Mouse (Mus musculus): ENCODE results near the gene Nectin2. TPM values are rescaled to one million over a fixed set of nuclear protein-coding genes. Genes with fewer than 3 reads are reported as not detected.

Gene Nectin2
- polyA plus RNA-seq, 1 experiment from 2014 or later = 157 TPM

- no peaks in the 10 kb centered on the region for H3K36me3 ChIP-seq (ENCODE audit: insufficient read depth, low read length)
- no peak overlapping the region for H3K27ac ChIP-seq (ENCODE audit: low read length)
- WGBS = 66% methylated on average over 10 of the region's 10 CpGs
- no peaks in the 10 kb centered on the region for H3K27me3 ChIP-seq (ENCODE audit: insufficient read depth, low read length)
- no peak overlapping the region for H3K9ac ChIP-seq (replicated peaks; ENCODE audit: low read length)
- H3K4me1 ChIP-seq (ENCODE audit: insufficient read depth, low read length) = peaks cover 5% of the 10 kb centered on the region; the same call in 1 of the 2 replicates
- no peaks in the 10 kb centered on the region for H3K9me3 ChIP-seq (ENCODE audit: low read length)
- no peak overlapping the region for H3K4me3 ChIP-seq (ENCODE audit: low read length)
- ATAC-seq (ENCODE audit: low FRiP score, low TSS enrichment) = no peak
- H3K4me2 ChIP-seq (replicated peaks; ENCODE audit: low read depth, low read length) = no peak overlapping the region
Measured at GRCm38 (mm10) chr7:19671511-19671910, 78.8 kb downstream of the Nectin2 start.

GRCm38 (mm10) chr7:19668947-19669721, 81.1 kb downstream of the Nectin2 start:
- Histone ChIP-seq H3K4me2 (replicated peaks; ENCODE audit: low read depth, low read length) (peak overlapping the region; percentile 40), H3K27ac (ENCODE audit: low read length) (peak overlapping the region; percentile 65), H3K9me3 (ENCODE audit: low read length) (no peaks in the 10 kb centered on the region), H3K4me3 (ENCODE audit: low read length) (no peak overlapping the region), H3K9ac (replicated peaks; ENCODE audit: low read length) (peak overlapping the region; percentile 53), H3K36me3 (ENCODE audit: insufficient read depth, low read length) (no peaks in the 10 kb centered on the region), H3K27me3 (ENCODE audit: insufficient read depth, low read length) (no peaks in the 10 kb centered on the region), H3K4me1 (ENCODE audit: insufficient read depth, low read length) (peaks cover 12% of the 10 kb centered on the region; the same call in 1 of the 2 replicates)
- peak; percentile 83 for ATAC-seq (ENCODE audit: low FRiP score, low TSS enrichment)
- 7% methylated on average over 10 of the region's 10 CpGs for WGBS

- no peak for ATAC-seq (ENCODE audit: low FRiP score, low TSS enrichment)
- Histone ChIP-seq H3K27me3 (ENCODE audit: insufficient read depth, low read length) (no peaks in the 10 kb centered on the region), H3K27ac (ENCODE audit: low read length) (no peak overlapping the region), H3K36me3 (ENCODE audit: insufficient read depth, low read length) (no peaks in the 10 kb centered on the region), H3K4me2 (replicated peaks; ENCODE audit: low read depth, low read length) (no peak overlapping the region), H3K4me1 (ENCODE audit: insufficient read depth, low read length) (peaks cover 20% of the 10 kb centered on the region), H3K9me3 (ENCODE audit: low read length) (no peaks in the 10 kb centered on the region), H3K4me3 (ENCODE audit: low read length) (no peak overlapping the region), H3K9ac (replicated peaks; ENCODE audit: low read length) (no peak overlapping the region)
- 75% methylated on average over 2 of the region's 2 CpGs for WGBS
Measured at GRCm38 (mm10) chr7:19667434-19667833, 82.8 kb downstream of the Nectin2 start.

GRCm38 (mm10) chr7:19666750-19667149, 83.5 kb downstream of the Nectin2 start:
- no peak overlapping the region for H3K4me3 ChIP-seq (ENCODE audit: low read length)
- WGBS = 75% methylated on average over 3 of the region's 3 CpGs
- H3K9me3 ChIP-seq (ENCODE audit: low read length) = no peaks in the 10 kb centered on the region
- H3K27me3 ChIP-seq (ENCODE audit: insufficient read depth, low read length) = no peaks in the 10 kb centered on the region
- peaks cover 20% of the 10 kb centered on the region for H3K4me1 ChIP-seq (ENCODE audit: insufficient read depth, low read length)
- no peaks in the 10 kb centered on the region for H3K36me3 ChIP-seq (ENCODE audit: insufficient read depth, low read length)
- no peak overlapping the region for H3K9ac ChIP-seq (replicated peaks; ENCODE audit: low read length)
- no peak overlapping the region for H3K4me2 ChIP-seq (replicated peaks; ENCODE audit: low read depth, low read length)
- H3K27ac ChIP-seq (ENCODE audit: low read length) = no peak overlapping the region
- ATAC-seq (ENCODE audit: low FRiP score, low TSS enrichment) = no peak

Other genes starting within 250 kb of the Nectin2 start
- gene Bloc1s3, start 242.1 kb downstream of the Nectin2 start, polyA plus RNA-seq (2015; fragmentation: Nextera tagmentation; extraction: Ambion mirVana) = 1.8 and 2.2 TPM in 2 replicates
- 89.7 and 94.2 TPM in 2 replicates for gene Trappc6a, start 242.1 kb downstream of the Nectin2 start, polyA plus RNA-seq (2015; fragmentation: Nextera tagmentation; extraction: Ambion mirVana)
- 0.11 and 0.14 TPM in 2 replicates for gene Nkpd1, start 232.6 kb downstream of the Nectin2 start, polyA plus RNA-seq (2015; fragmentation: Nextera tagmentation; extraction: Ambion mirVana)
- gene Ppp1r37, start 187.4 kb downstream of the Nectin2 start, polyA plus RNA-seq (2015; fragmentation: Nextera tagmentation; extraction: Ambion mirVana) = 21.9 and 23.9 TPM in 2 replicates
- 0.46 and 0.71 TPM in 2 replicates for gene Zfp296, start 173.2 kb downstream of the Nectin2 start, polyA plus RNA-seq (2015; fragmentation: Nextera tagmentation; extraction: Ambion mirVana)
- gene Gemin7, start 172.9 kb downstream of the Nectin2 start, polyA plus RNA-seq (2015; fragmentation: Nextera tagmentation; extraction: Ambion mirVana) = 169 and 183 TPM in 2 replicates
- gene Clasrp, start 146.0 kb downstream of the Nectin2 start, polyA plus RNA-seq (2015; fragmentation: Nextera tagmentation; extraction: Ambion mirVana) = 52.6 and 55.8 TPM in 2 replicates
- 10.6 and 10.7 TPM in 2 replicates for gene Relb, start 121.0 kb downstream of the Nectin2 start, polyA plus RNA-seq (2015; fragmentation: Nextera tagmentation; extraction: Ambion mirVana)
- gene Clptm1, start 85.5 kb downstream of the Nectin2 start, polyA plus RNA-seq (2015; fragmentation: Nextera tagmentation; extraction: Ambion mirVana) = 90.9 and 94.6 TPM in 2 replicates
- gene Apoc2, start 72.5 kb downstream of the Nectin2 start, polyA plus RNA-seq (2015; fragmentation: Nextera tagmentation; extraction: Ambion mirVana) = 2.8 and 4.7 TPM in 2 replicates
- gene Gm44805, start 69.1 kb downstream of the Nectin2 start, polyA plus RNA-seq (2015; fragmentation: Nextera tagmentation; extraction: Ambion mirVana) = 1.1 TPM in 1 of 2 replicates, not detected in the other
- gene Apoc4, start 69.0 kb downstream of the Nectin2 start, polyA plus RNA-seq (2015; fragmentation: Nextera tagmentation; extraction: Ambion mirVana) = 1.6 and 2.2 TPM in 2 replicates
- gene Apoc1, start 57.8 kb downstream of the Nectin2 start, polyA plus RNA-seq (2015; fragmentation: Nextera tagmentation; extraction: Ambion mirVana) = 13.4 and 16.1 TPM in 2 replicates
- 291 and 312 TPM in 2 replicates for gene Apoe, start 51.3 kb downstream of the Nectin2 start, polyA plus RNA-seq (2015; fragmentation: Nextera tagmentation; extraction: Ambion mirVana)
- gene Tomm40, start 35.0 kb downstream of the Nectin2 start, polyA plus RNA-seq (2015; fragmentation: Nextera tagmentation; extraction: Ambion mirVana) = 136 and 153 TPM in 2 replicates
- 280 and 309 TPM in 2 replicates for gene Bcam, start 20.5 kb upstream of the Nectin2 start, polyA plus RNA-seq (2015; fragmentation: Nextera tagmentation; extraction: Ambion mirVana)
- 9.4 and 12.2 TPM in 2 replicates for gene Cblc, start 46.3 kb upstream of the Nectin2 start, polyA plus RNA-seq (2015; fragmentation: Nextera tagmentation; extraction: Ambion mirVana)
- 3.3 and 3.9 TPM in 2 replicates for gene Bcl3, start 72.3 kb upstream of the Nectin2 start, polyA plus RNA-seq (2015; fragmentation: Nextera tagmentation; extraction: Ambion mirVana)
- not detected in 2 replicates for gene Gm19345, start 101.5 kb upstream of the Nectin2 start, polyA plus RNA-seq (2015; fragmentation: Nextera tagmentation; extraction: Ambion mirVana)
- 0.15 TPM in 1 of 2 replicates, not detected in the other for gene Ceacam16, start 110.8 kb upstream of the Nectin2 start, polyA plus RNA-seq (2015; fragmentation: Nextera tagmentation; extraction: Ambion mirVana)
- gene Ceacam19, start 137.5 kb upstream of the Nectin2 start, polyA plus RNA-seq (2015; fragmentation: Nextera tagmentation; extraction: Ambion mirVana) = 0.06 TPM in 1 of 2 replicates, not detected in the other
- 11.8 and 16.0 TPM in 2 replicates for gene Pvr, start 170.7 kb upstream of the Nectin2 start, polyA plus RNA-seq (2015; fragmentation: Nextera tagmentation; extraction: Ambion mirVana)
- gene Igsf23, start 200.3 kb upstream of the Nectin2 start, polyA plus RNA-seq (2015; fragmentation: Nextera tagmentation; extraction: Ambion mirVana) = 0.21 TPM in 1 of 2 replicates, not detected in the other
- gene Ceacam20, start 214.9 kb upstream of the Nectin2 start, polyA plus RNA-seq (2015; fragmentation: Nextera tagmentation; extraction: Ambion mirVana) = not detected in 2 replicates
- gene Nlrp9b, start 241.0 kb upstream of the Nectin2 start, polyA plus RNA-seq (2015; fragmentation: Nextera tagmentation; extraction: Ambion mirVana) = not detected in 2 replicates